Mouse (Mus musculus): ENCODE results near the gene Phip. TPM values are rescaled to one million over a fixed set of nuclear protein-coding genes. Genes with fewer than 3 reads are reported as not detected.

Phip gene
- 24.1 TPM for polyA plus RNA-seq (2014; fragmentation: Illumina TruSeq; extraction: RNeasy Lipid Tissue Mini Kit (QIAGEN cat#74804); ENCODE audit: low read depth, low replicate concordance)

DNA sequence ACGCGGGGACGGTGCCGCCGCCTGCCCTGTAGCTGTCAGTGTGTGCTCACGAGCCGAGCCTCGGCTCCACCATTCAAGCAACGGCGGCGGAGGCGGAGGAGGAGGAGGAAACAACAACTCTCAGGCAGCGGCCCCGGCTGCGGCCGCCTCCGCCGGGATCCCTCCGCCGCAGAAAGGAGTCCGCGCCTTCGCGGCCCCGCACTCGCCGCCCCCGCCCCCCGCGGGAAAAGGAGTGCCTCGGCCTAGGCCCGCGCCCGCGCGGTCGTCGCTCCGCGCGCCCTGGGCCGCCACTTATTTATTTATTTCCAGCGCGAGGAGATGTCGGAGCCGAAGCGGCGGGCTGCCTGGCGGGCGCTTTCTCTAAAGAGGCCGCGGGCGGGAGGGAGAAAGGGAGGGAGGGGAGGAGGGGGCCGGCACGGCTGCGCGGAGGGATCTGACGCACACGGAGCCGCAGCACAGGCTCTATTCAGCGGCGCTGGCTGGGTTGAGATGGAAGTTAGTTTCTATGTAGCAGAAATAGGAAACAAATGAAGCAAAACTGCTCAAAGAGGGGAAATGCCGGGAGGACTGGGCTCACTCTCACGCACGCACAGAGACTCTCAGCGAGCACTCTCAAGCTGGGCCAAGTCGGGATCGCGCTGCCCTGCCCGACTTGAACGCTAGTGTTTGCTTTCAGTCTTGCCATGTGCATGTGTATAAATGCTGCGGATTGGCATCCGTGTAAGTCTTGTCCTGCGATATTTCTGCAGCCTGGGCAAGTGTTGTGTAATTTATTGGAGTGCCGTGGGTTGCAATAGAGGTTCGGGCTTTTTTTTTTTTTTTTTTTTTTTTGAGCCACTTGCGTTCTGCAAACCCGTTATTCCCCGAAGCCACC lies at the start of gene Phip:
Phip (minus strand) TSS at position 175 of the 874 bp plus-strand sequence.

DNA sequence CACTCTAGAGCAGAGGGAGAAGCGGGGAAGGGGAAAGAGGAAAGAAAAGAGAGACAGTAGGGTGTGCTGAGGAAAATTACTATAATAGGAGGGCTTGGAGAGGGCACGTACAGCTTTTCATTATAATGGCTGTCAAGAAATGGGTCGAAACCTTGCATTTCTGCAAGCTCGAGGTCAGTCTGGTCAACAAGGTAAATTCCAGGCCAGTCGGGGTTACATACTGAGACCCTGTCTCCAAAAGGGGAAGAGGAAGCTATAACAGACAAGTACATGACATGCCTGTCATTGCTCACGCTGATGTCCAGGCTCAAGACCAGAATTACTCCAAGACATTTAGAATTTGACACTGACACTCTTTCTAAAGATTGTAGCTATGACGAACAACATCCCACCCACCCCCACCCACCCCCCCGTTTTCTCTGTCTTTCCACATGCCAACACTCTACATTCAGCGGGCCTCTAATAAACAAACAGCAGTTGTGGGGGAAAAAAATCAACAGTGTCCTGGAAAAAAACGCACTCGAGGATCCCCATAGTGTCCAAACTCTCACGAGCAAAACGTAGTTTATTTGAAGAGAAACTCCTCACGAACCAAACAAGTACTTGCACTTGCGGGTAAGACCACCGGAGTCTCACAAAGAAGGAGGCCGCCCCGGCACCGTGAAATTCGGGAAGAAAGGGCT lies 146.2 kb downstream of the Phip start, which contains the start of gene Irak1bp1:
Irak1bp1 (plus strand) TSS at position 534 of the 683 bp plus-strand sequence.

Other genes with a start within 250 kb of the Phip start
- gene Irak1bp1, start 146.0 kb downstream of the Phip start, polyA plus RNA-seq (2014; fragmentation: Illumina TruSeq; extraction: RNeasy Lipid Tissue Mini Kit (QIAGEN cat#74804); ENCODE audit: low read depth, low replicate concordance): 93.6 TPM
- 25.4 TPM for gene Hmgn3, start 171.2 kb upstream of the Phip start, polyA plus RNA-seq (2014; fragmentation: Illumina TruSeq; extraction: RNeasy Lipid Tissue Mini Kit (QIAGEN cat#74804); ENCODE audit: low read depth, low replicate concordance)